Mouse (Mus musculus) thymus, adult 2 months (tissue): ENCODE measurements around the gene Ptprs.

Experiments
- CTCF ChIP-seq: fragments of 200-500 bp; IDR thresholded peaks from 2 replicates; pipeline ENCODE4 v1.5.1; 2012; ENCODE audit warnings: mild to moderate bottlenecking, control low read depth, low read length, moderate library complexity, borderline replicate concordance; ENCODE audit not compliant: control insufficient read depth, poor library complexity, insufficient read depth; ENCODE audit errors: extremely low read depth
- POLR2A ChIP-seq: fragments of 200-500 bp; IDR thresholded peaks from 2 replicates; pipeline ENCODE4 v1.6.1; 2012; ENCODE audit warnings: mild to moderate bottlenecking, low read length, control low read depth, moderate library complexity; ENCODE audit not compliant: control insufficient read depth, poor library complexity, insufficient read depth; ENCODE audit errors: extremely low read depth

DNA sequence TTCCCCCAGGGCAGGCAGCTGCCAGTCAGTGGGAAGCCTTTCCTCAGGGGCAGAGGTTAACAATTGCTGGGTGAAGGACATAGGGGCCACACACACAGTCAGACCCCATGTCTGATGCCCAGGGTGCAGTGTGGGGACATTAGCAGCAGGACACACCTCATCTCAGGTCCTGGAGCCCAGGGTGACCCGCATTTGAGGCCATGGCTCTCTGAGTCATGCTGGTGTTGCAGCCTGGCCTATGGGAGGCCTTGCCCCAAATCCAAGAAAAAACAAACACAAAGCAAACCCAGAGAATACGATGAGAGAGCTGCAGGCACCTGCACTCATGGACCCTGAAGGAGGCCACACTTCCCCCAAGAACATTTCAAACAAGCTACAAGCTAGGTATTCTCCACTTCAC lies 28.6 kb downstream of the Ptprs start:
- TF ChIP-seq CTCF (no peak), POLR2A (no peak)
